Mouse (Mus musculus): ENCODE measurements around the gene Mafk.
A peak's percentile ranks its signal among the peaks of the same experiment; 100 is the strongest.

Mafk gene

GRCm38 (mm10) chr5:139758096-139758495, 33.2 kb upstream of the Mafk start:
- no peaks in the 10 kb centered on the region for H3K9me3 ChIP-seq (ENCODE audit: low read length)
- no peak for TF ChIP-seq NANOG (IDR thresholded peaks at IDR 0.05; ENCODE audit: borderline replicate concordance, low read length)
- TF ChIP-seq POU5F1 (IDR thresholded peaks at IDR 0.05; ENCODE audit: borderline replicate concordance, low read length), result no peak
- no peak for TF ChIP-seq CTCF (conservative IDR thresholded peaks at IDR 0.05; ENCODE audit: low read length)
- H3K4me1 ChIP-seq (replicated peaks; ENCODE audit: low read depth, low read length), result peaks cover 46% of the 10 kb centered on the region
- H3K36me3 ChIP-seq (ENCODE audit: insufficient read depth, low read length), result peaks cover 97% of the 10 kb centered on the region
- H3K27me3 ChIP-seq (ENCODE audit: insufficient read depth, low read length), result no peaks in the 10 kb centered on the region
- peak overlapping the region; percentile 57 for H3K4me3 ChIP-seq (replicated peaks; ENCODE audit: low read length)

GRCm38 (mm10) chr5:139764296-139764695, 27.0 kb upstream of the Mafk start:
- H3K4me1 ChIP-seq (replicated peaks; ENCODE audit: low read depth, low read length), result peaks cover 17% of the 10 kb centered on the region
- no peaks in the 10 kb centered on the region for H3K9me3 ChIP-seq (ENCODE audit: low read length)
- no peak overlapping the region for H3K4me3 ChIP-seq (replicated peaks; ENCODE audit: low read length)
- TF ChIP-seq NANOG (IDR thresholded peaks at IDR 0.05; ENCODE audit: borderline replicate concordance, low read length), result no peak
- peak; percentile 81 for TF ChIP-seq CTCF (conservative IDR thresholded peaks at IDR 0.05; ENCODE audit: low read length)
- H3K27me3 ChIP-seq (ENCODE audit: insufficient read depth, low read length), result no peaks in the 10 kb centered on the region
- peaks cover 99% of the 10 kb centered on the region for H3K36me3 ChIP-seq (ENCODE audit: insufficient read depth, low read length)

- H3K36me3 ChIP-seq (ENCODE audit: insufficient read depth, low read length), result peaks cover 100% of the 10 kb centered on the region
- no peaks in the 10 kb centered on the region for H3K27me3 ChIP-seq (ENCODE audit: insufficient read depth, low read length)
- H3K4me1 ChIP-seq (replicated peaks; ENCODE audit: low read depth, low read length), result peaks cover 15% of the 10 kb centered on the region
- H3K9me3 ChIP-seq (ENCODE audit: low read length), result no peaks in the 10 kb centered on the region
- H3K4me3 ChIP-seq (replicated peaks; ENCODE audit: low read length), result no peak overlapping the region
- TF ChIP-seq CTCF (conservative IDR thresholded peaks at IDR 0.05; ENCODE audit: low read length) (no peak), NANOG (IDR thresholded peaks at IDR 0.05; ENCODE audit: borderline replicate concordance, low read length) (no peak), POU5F1 (IDR thresholded peaks at IDR 0.05; ENCODE audit: borderline replicate concordance, low read length) (no peak)
Measured at GRCm38 (mm10) chr5:139768216-139768615, 23.1 kb upstream of the Mafk start.

- Histone ChIP-seq H3K36me3 (ENCODE audit: insufficient read depth, low read length) (peaks cover 40% of the 10 kb centered on the region), H3K4me1 (replicated peaks; ENCODE audit: low read depth, low read length) (peaks cover 25% of the 10 kb centered on the region), H3K27me3 (ENCODE audit: insufficient read depth, low read length) (no peaks in the 10 kb centered on the region), H3K9me3 (ENCODE audit: low read length) (no peaks in the 10 kb centered on the region), H3K4me3 (replicated peaks; ENCODE audit: low read length) (peak within 1 kb of the TSS; percentile 97)
- peak; percentile 80 for TF ChIP-seq CTCF (conservative IDR thresholded peaks at IDR 0.05; ENCODE audit: low read length)
- no peak for TF ChIP-seq NANOG (IDR thresholded peaks at IDR 0.05; ENCODE audit: borderline replicate concordance, low read length)
Measured at GRCm38 (mm10) chr5:139775216-139775926, 15.9 kb upstream of the Mafk start, which contains the start of gene Ints1. Gene Ints1, minus strand, starts transcription at chr5:139775674.

- no peaks in the 10 kb centered on the region for H3K27me3 ChIP-seq (ENCODE audit: insufficient read depth, low read length)
- H3K36me3 ChIP-seq (ENCODE audit: insufficient read depth, low read length), result peaks cover 24% of the 10 kb centered on the region
- peaks cover 20% of the 10 kb centered on the region for H3K4me1 ChIP-seq (replicated peaks; ENCODE audit: low read depth, low read length)
- no peak overlapping the region for H3K4me3 ChIP-seq (replicated peaks; ENCODE audit: low read length)
- no peaks in the 10 kb centered on the region for H3K9me3 ChIP-seq (ENCODE audit: low read length)
- no peak for TF ChIP-seq CTCF (conservative IDR thresholded peaks at IDR 0.05; ENCODE audit: low read length)
- TF ChIP-seq POU5F1 (IDR thresholded peaks at IDR 0.05; ENCODE audit: borderline replicate concordance, low read length), result no peak
- no peak for TF ChIP-seq NANOG (IDR thresholded peaks at IDR 0.05; ENCODE audit: borderline replicate concordance, low read length)
Measured at GRCm38 (mm10) chr5:139776966-139777365, 14.3 kb upstream of the Mafk start.

- no peaks in the 10 kb centered on the region for H3K9me3 ChIP-seq (ENCODE audit: low read length)
- no peak overlapping the region for H3K4me3 ChIP-seq (replicated peaks; ENCODE audit: low read length)
- no peaks in the 10 kb centered on the region for H3K27me3 ChIP-seq (ENCODE audit: insufficient read depth, low read length)
- peaks cover 7% of the 10 kb centered on the region for H3K4me1 ChIP-seq (replicated peaks; ENCODE audit: low read depth, low read length)
- no peaks in the 10 kb centered on the region for H3K36me3 ChIP-seq (ENCODE audit: insufficient read depth, low read length)
- TF ChIP-seq CTCF (conservative IDR thresholded peaks at IDR 0.05; ENCODE audit: low read length) (no peak), POU5F1 (IDR thresholded peaks at IDR 0.05; ENCODE audit: borderline replicate concordance, low read length) (no peak), NANOG (IDR thresholded peaks at IDR 0.05; ENCODE audit: borderline replicate concordance, low read length) (no peak)
Measured at GRCm38 (mm10) chr5:139781406-139781805, 9.9 kb upstream of the Mafk start.

GRCm38 (mm10) chr5:139789466-139789865, 1.8 kb upstream of the Mafk start:
- 0 out of 2 replicates have a peak, but pooled peaks cover 4% of the 10 kb centered on the region for H3K36me3 ChIP-seq (ENCODE audit: insufficient read depth, low read length)
- peaks cover 40% of the 10 kb centered on the region for H3K4me1 ChIP-seq (replicated peaks; ENCODE audit: low read depth, low read length)
- peaks cover 19% of the 10 kb centered on the region for H3K27me3 ChIP-seq (ENCODE audit: insufficient read depth, low read length)
- TF ChIP-seq CTCF (conservative IDR thresholded peaks at IDR 0.05; ENCODE audit: low read length), result no peak
- no peak for TF ChIP-seq NANOG (IDR thresholded peaks at IDR 0.05; ENCODE audit: borderline replicate concordance, low read length)
- no peak for TF ChIP-seq POU5F1 (IDR thresholded peaks at IDR 0.05; ENCODE audit: borderline replicate concordance, low read length)
- H3K4me3 ChIP-seq (replicated peaks; ENCODE audit: low read length), result no peak overlapping the region
- peaks cover 6% of the 10 kb centered on the region for H3K9me3 ChIP-seq (ENCODE audit: low read length)

GRCm38 (mm10) chr5:139792159-139792775, 954 bp downstream of the Mafk start:
- H3K36me3 ChIP-seq (ENCODE audit: insufficient read depth, low read length), result 0 out of 2 replicates have a peak, but pooled peaks cover 4% of the 10 kb centered on the region
- peaks cover 6% of the 10 kb centered on the region for H3K9me3 ChIP-seq (ENCODE audit: low read length)
- no peak for TF ChIP-seq POU5F1 (IDR thresholded peaks at IDR 0.05; ENCODE audit: borderline replicate concordance, low read length)
- no peak for TF ChIP-seq NANOG (IDR thresholded peaks at IDR 0.05; ENCODE audit: borderline replicate concordance, low read length)
- TF ChIP-seq CTCF (conservative IDR thresholded peaks at IDR 0.05; ENCODE audit: low read length), result no peak
- H3K4me3 ChIP-seq (replicated peaks; ENCODE audit: low read length), result peak overlapping the region; percentile 90
- H3K4me1 ChIP-seq (replicated peaks; ENCODE audit: low read depth, low read length), result peaks cover 54% of the 10 kb centered on the region
- H3K27me3 ChIP-seq (ENCODE audit: insufficient read depth, low read length), result peaks cover 19% of the 10 kb centered on the region

Measured in E14TG2a.4 (cell line).